Mouse (Mus musculus) urinary bladder, adult 18-20 months (tissue): ENCODE data around the gene Lmx1a.

Experiments used
- DNase-seq, 2 experiments: peaks; one replicate each; pipeline ENCODE4 v3.0.0; 2022; ENCODE audit warnings: low spot score in 2 of 2, mixed read lengths in 2 of 2

Gene Lmx1a

DNA sequence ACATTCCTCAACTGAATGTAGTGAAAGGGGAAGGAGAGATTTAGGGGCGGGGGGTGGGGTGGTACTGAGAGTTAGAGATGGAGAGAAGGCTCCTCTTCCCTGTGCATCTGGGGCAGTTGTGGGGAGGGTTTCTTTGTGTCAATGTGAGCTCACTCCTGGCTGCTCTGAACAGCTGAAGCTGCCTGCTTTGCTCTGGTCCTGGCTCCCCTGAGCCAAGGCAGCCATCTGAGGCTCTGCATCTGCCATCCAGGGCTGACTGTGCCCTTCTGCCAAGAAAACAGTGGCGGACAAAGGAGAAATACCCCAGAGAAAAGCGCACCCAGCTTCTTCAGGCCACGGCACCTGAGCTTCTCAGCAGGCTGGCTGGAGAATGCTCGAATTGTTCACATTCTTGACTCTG lies 199.1 kb downstream of the Lmx1a start:
- no peak for DNase-seq

DNA sequence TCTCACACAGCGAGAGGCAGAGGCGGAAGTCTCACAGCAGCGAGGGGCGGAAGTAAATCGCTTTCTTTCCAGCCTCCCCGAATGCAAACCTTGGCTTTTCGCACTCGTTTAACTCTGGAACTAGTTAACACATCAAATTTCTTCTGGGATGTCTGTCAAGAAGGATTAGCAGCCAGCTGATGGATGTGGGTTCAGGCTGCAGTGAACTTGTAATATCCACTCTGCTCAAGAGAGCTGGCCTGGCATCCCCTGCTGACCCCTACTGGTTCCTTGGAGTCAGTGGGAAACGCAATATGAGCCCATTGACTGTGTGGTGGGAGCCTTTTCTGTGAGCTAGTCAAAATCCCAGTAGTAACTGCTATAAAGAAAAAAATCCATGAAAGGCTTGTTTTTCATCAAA lies 199.8 kb downstream of the Lmx1a start:
- no peak for DNase-seq

DNA sequence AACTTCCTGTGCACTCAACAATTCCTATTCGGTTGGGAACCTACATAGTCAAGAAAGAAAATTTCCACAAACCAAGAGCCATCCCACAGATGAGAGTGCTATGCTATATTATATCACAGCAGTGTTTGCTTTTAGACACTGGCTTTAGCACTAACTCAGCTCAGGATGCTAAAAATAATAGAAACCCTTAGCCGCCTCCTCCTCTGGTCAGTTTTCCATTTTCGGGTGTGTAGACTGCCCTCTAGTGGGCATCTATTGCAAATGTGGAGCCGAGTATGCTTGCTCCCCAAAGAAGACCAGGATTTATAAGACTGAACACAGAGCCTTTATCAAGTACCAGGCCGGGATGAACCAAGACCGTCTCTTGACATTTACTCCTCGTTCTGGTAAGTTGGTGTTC lies 207.2 kb downstream of the Lmx1a start:
- DNase-seq, result no peak
